Mouse (Mus musculus): ENCODE data around the gene Cdc45. TPM values are rescaled to one million over a fixed set of nuclear protein-coding genes. Genes with fewer than 3 reads are reported as not detected.

Gene Cdc45
- polyA plus RNA-seq, 1 experiment = 67.6 TPM

DNA sequence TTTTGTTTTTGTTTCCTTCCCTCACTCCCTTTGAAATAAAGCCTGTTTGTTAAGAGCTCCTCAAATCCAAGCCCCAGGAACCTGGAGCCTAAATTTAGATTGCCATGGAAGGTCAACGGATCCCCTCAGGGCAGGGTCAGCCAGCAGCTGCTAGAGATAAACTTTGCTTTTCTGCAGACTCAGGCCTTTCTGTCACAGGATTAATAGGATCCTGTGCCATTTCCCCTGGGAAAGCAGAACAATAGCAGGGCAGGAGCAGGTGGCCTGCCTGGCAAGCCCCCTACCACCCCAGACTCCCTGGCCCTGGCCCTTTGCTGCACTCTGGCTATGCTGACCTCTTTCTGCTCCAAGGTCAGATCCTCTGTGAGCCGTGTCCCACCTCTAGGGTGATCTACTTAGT lies 37.9 kb downstream of the Cdc45 start:
- Histone ChIP-seq H3K36me3 (ENCODE audit: control insufficient read depth, insufficient read depth, low read length) (no peaks in the 10 kb centered on the region), H3K4me3 (ENCODE audit: control insufficient read depth, insufficient read depth, low read length) (no peak overlapping the region), H3K4me1 (replicated peaks; ENCODE audit: control insufficient read depth, insufficient read depth, low read length) (no peaks in the 10 kb centered on the region), H3K27ac (ENCODE audit: control insufficient read depth, insufficient read depth, low read length) (no peak overlapping the region), H3K27me3 (ENCODE audit: control insufficient read depth, insufficient read depth, low read length) (no peaks in the 10 kb centered on the region; the same call in 1 of the 2 replicates)
- DNase-seq = no peak
- 93% methylated on average over 2 of the region's 2 CpGs for WGBS
- TF ChIP-seq CTCF (IDR thresholded peaks at IDR 0.05; ENCODE audit: borderline replicate concordance, control insufficient read depth, extremely low read depth, insufficient read depth, low read length, poor library complexity) = no peak
- TF ChIP-seq POLR2A (IDR thresholded peaks at IDR 0.05; ENCODE audit: control insufficient read depth, extremely low read depth, insufficient read depth, low read length, poor library complexity) = no peak

DNA sequence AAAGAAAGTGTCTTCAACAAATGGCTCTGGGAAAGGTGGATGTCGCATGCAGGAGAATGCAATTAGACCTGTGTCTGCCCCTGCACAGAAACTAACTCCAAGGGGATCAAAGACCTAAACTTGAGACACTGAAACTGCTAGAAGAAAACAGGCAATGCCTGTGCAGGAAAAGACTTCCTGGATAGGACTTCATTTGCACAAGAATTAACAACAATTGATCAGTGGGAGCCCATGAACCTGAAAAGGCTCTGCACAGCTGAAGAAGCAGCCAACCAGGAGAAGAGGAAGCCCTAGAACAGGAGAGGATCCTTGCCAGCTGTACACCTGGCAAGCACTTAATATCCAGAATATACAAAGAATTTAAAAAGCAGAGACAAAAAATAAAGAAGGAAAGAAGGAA lies 42.3 kb downstream of the Cdc45 start:
- TF ChIP-seq CTCF (IDR thresholded peaks at IDR 0.05; ENCODE audit: borderline replicate concordance, control insufficient read depth, extremely low read depth, insufficient read depth, low read length, poor library complexity) = no peak
- no peak for TF ChIP-seq POLR2A (IDR thresholded peaks at IDR 0.05; ENCODE audit: control insufficient read depth, extremely low read depth, insufficient read depth, low read length, poor library complexity)
- no peak overlapping the region for H3K27ac ChIP-seq (ENCODE audit: control insufficient read depth, insufficient read depth, low read length)
- no peaks in the 10 kb centered on the region for H3K27me3 ChIP-seq (ENCODE audit: control insufficient read depth, insufficient read depth, low read length)
- no peak overlapping the region for H3K4me3 ChIP-seq (ENCODE audit: control insufficient read depth, insufficient read depth, low read length)
- no peaks in the 10 kb centered on the region for H3K4me1 ChIP-seq (replicated peaks; ENCODE audit: control insufficient read depth, insufficient read depth, low read length)
- WGBS = 97% methylated on average over 1 of the region's 1 CpGs
- H3K36me3 ChIP-seq (ENCODE audit: control insufficient read depth, insufficient read depth, low read length) = no peaks in the 10 kb centered on the region
- no peak for DNase-seq

DNA sequence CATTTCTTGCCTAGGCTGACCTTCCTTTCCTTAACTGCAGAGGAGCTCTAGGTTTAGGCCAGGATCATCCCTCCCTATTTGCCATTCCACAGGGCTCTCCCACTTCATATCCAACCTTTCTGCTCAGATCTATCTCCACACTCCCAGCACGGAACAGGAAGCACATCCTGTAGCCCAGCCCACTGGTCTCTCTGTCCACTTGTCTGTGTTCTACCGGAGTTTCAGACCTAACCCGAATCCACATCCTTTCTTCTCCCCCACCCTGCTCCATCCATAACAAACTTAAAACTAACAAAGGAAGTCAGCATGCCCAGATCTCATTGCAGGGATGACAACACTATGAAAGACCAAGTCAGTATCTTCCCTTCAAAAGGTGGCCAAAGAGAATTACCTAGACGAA lies 45.4 kb downstream of the Cdc45 start:
- DNase-seq = no peak
- no peak overlapping the region for H3K27ac ChIP-seq (ENCODE audit: control insufficient read depth, insufficient read depth, low read length)
- 78% methylated on average over 4 of the region's 4 CpGs for WGBS
- TF ChIP-seq CTCF (IDR thresholded peaks at IDR 0.05; ENCODE audit: borderline replicate concordance, control insufficient read depth, extremely low read depth, insufficient read depth, low read length, poor library complexity) = no peak
- no peak for TF ChIP-seq POLR2A (IDR thresholded peaks at IDR 0.05; ENCODE audit: control insufficient read depth, extremely low read depth, insufficient read depth, low read length, poor library complexity)
- H3K27me3 ChIP-seq (ENCODE audit: control insufficient read depth, insufficient read depth, low read length) = no peaks in the 10 kb centered on the region
- no peaks in the 10 kb centered on the region for H3K4me1 ChIP-seq (replicated peaks; ENCODE audit: control insufficient read depth, insufficient read depth, low read length)
- H3K4me3 ChIP-seq (ENCODE audit: control insufficient read depth, insufficient read depth, low read length) = no peak overlapping the region
- no peaks in the 10 kb centered on the region for H3K36me3 ChIP-seq (ENCODE audit: control insufficient read depth, insufficient read depth, low read length)

DNA sequence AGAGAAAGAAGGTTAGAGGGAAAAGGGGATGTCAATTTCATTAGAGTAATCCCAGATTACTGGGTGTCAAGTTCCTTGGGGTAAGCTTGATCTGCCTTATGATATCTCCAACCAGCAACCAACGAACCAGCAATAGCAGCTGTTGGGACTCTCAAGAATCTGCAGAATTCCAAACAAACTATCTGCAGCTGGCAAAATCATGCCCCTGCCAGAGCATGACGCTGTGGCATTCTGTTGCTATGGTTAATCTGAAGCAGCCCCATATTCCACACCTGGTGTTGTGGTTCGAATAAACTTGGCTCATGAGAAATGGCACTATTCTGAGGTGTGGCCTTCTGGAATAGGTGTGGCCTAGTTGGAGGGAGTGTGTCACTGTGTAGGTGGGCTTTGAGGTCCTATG lies 48.8 kb downstream of the Cdc45 start:
- TF ChIP-seq CTCF (IDR thresholded peaks at IDR 0.05; ENCODE audit: borderline replicate concordance, control insufficient read depth, extremely low read depth, insufficient read depth, low read length, poor library complexity) (no peak), POLR2A (IDR thresholded peaks at IDR 0.05; ENCODE audit: control insufficient read depth, extremely low read depth, insufficient read depth, low read length, poor library complexity) (no peak)
- no peaks in the 10 kb centered on the region for H3K4me1 ChIP-seq (replicated peaks; ENCODE audit: control insufficient read depth, insufficient read depth, low read length)
- no peaks in the 10 kb centered on the region for H3K27me3 ChIP-seq (ENCODE audit: control insufficient read depth, insufficient read depth, low read length)
- no peak overlapping the region for H3K4me3 ChIP-seq (ENCODE audit: control insufficient read depth, insufficient read depth, low read length)
- no peaks in the 10 kb centered on the region for H3K36me3 ChIP-seq (ENCODE audit: control insufficient read depth, insufficient read depth, low read length)
- no peak overlapping the region; the same call in 1 of the 2 replicates for H3K27ac ChIP-seq (ENCODE audit: control insufficient read depth, insufficient read depth, low read length)
- no peak for DNase-seq
- 72% methylated on average over 3 of the region's 3 CpGs for WGBS

DNA sequence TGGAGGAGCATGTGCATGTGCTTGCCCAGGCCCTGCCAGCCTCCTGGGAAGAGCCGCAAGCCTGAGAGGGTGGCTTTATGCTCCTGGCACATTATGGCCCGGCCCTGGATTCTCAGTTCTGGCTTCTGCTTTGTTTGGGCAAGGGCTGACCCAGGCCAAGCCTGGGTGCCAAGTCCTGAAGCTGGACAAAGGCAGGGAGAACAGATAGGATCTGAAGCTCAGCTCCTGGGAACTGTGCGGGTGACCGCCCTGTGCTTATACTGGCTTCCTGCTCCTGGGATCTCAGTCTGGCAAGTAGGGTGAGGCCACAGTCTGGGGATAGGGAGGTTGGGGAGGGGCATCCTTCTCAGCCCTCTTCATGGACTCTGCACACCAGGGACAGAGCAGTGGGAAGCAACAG lies 50.1 kb downstream of the Cdc45 start:
- no peaks in the 10 kb centered on the region for H3K4me1 ChIP-seq (replicated peaks; ENCODE audit: control insufficient read depth, insufficient read depth, low read length)
- no peak for TF ChIP-seq CTCF (IDR thresholded peaks at IDR 0.05; ENCODE audit: borderline replicate concordance, control insufficient read depth, extremely low read depth, insufficient read depth, low read length, poor library complexity)
- TF ChIP-seq POLR2A (IDR thresholded peaks at IDR 0.05; ENCODE audit: control insufficient read depth, extremely low read depth, insufficient read depth, low read length, poor library complexity) = no peak
- WGBS = 92% methylated on average over 4 of the region's 4 CpGs
- no peaks in the 10 kb centered on the region for H3K36me3 ChIP-seq (ENCODE audit: control insufficient read depth, insufficient read depth, low read length)
- no peak overlapping the region for H3K4me3 ChIP-seq (ENCODE audit: control insufficient read depth, insufficient read depth, low read length)
- no peaks in the 10 kb centered on the region for H3K27me3 ChIP-seq (ENCODE audit: control insufficient read depth, insufficient read depth, low read length)
- DNase-seq = no peak
- no peak overlapping the region for H3K27ac ChIP-seq (ENCODE audit: control insufficient read depth, insufficient read depth, low read length)

DNA sequence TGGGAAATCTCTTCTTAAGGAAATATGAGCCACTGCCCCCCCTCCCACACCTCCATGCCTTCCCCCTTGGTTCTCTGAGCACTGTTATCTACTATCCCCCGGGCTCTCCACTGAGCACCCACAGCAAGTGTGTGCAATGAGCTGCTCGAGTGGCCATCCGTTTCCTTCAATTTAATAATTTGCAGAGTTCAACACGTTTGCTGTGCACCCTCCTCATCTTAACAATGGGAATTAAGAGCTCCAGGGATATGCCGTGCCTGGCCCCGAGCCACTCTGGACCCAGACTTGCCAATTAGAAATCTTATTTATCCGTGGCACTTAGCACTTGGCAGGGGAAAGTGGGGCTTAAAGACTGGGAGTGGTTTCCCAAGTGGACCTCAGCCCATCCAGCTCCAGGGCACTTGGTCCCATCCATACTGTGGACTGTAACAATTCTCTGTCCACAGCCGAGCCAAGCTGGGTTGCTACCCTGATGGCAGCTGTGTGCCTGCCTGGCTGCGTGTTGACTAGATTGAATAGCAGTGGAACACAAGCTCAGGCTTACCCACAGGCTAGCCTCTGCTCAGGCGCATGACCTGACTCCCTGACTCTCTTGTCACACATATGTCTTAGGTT lies 59.8 kb downstream of the Cdc45 start:
- no peaks in the 10 kb centered on the region for H3K27me3 ChIP-seq (ENCODE audit: control insufficient read depth, insufficient read depth, low read length)
- TF ChIP-seq CTCF (IDR thresholded peaks at IDR 0.05; ENCODE audit: borderline replicate concordance, control insufficient read depth, extremely low read depth, insufficient read depth, low read length, poor library complexity) (no peak), POLR2A (IDR thresholded peaks at IDR 0.05; ENCODE audit: control insufficient read depth, extremely low read depth, insufficient read depth, low read length, poor library complexity) (no peak)
- no peak overlapping the region for H3K27ac ChIP-seq (ENCODE audit: control insufficient read depth, insufficient read depth, low read length)

DNA sequence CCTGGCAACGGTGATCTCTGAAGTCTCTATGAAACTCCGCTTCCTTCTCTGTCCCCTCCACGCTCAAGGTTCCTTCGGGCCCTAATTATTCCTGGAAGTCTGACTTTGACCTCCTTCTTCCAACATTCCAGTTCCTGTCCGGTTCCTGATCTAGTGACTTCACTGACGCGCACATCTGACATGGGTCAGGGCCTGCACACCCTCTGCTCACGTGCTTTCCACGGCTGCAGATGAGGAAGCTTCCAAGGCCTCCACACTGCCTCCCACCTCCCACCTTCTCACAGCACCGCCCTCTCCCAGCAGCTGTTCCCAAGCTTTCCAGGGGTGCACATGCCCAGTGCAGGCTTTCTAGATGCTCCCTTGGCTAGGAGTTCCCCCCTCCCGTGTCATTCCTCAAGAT lies 60.7 kb downstream of the Cdc45 start:
- 90% methylated on average over 11 of the region's 11 CpGs for WGBS
- Histone ChIP-seq H3K36me3 (ENCODE audit: control insufficient read depth, insufficient read depth, low read length) (no peaks in the 10 kb centered on the region), H3K27ac (ENCODE audit: control insufficient read depth, insufficient read depth, low read length) (no peak overlapping the region), H3K27me3 (ENCODE audit: control insufficient read depth, insufficient read depth, low read length) (no peaks in the 10 kb centered on the region), H3K4me1 (replicated peaks; ENCODE audit: control insufficient read depth, insufficient read depth, low read length) (no peaks in the 10 kb centered on the region; the same call in 1 of the 2 replicates), H3K4me3 (ENCODE audit: control insufficient read depth, insufficient read depth, low read length) (no peak overlapping the region)
- TF ChIP-seq CTCF (IDR thresholded peaks at IDR 0.05; ENCODE audit: borderline replicate concordance, control insufficient read depth, extremely low read depth, insufficient read depth, low read length, poor library complexity) (no peak), POLR2A (IDR thresholded peaks at IDR 0.05; ENCODE audit: control insufficient read depth, extremely low read depth, insufficient read depth, low read length, poor library complexity) (no peak)
- no peak for DNase-seq

More for the DNA sequence above, 59.8 kb downstream of the Cdc45 start:
- Histone ChIP-seq H3K4me3 (ENCODE audit: control insufficient read depth, insufficient read depth, low read length) (no peak overlapping the region), H3K36me3 (ENCODE audit: control insufficient read depth, insufficient read depth, low read length) (no peaks in the 10 kb centered on the region), H3K4me1 (replicated peaks; ENCODE audit: control insufficient read depth, insufficient read depth, low read length) (no peaks in the 10 kb centered on the region; the same call in 1 of the 2 replicates)
- 89% methylated on average over 10 of the region's 10 CpGs for WGBS
- no peak for DNase-seq
